Mouse (Mus musculus): ENCODE measurements at regions not wholly inside any gene's neighbourhood (a gene's known extent, or its start where the extent isn't known, plus 50 kb on each side); places are given as distances from the start of the nearest gene placed in this dataset.
A peak's percentile ranks its signal among the peaks of the same experiment; 100 is the strongest.

GRCm38 (mm10) chr1:13938344-13938743, 2154.8 kb downstream of the 4930444P10Rik start:
- no peak for DNase-seq

GRCm38 (mm10) chr1:13935938-13936491, 2157.1 kb downstream of the 4930444P10Rik start:
- no peak for DNase-seq

- DNase-seq, result no peak
Measured at GRCm38 (mm10) chr1:13928679-13929078, 2164.4 kb downstream of the 4930444P10Rik start.

DNA sequence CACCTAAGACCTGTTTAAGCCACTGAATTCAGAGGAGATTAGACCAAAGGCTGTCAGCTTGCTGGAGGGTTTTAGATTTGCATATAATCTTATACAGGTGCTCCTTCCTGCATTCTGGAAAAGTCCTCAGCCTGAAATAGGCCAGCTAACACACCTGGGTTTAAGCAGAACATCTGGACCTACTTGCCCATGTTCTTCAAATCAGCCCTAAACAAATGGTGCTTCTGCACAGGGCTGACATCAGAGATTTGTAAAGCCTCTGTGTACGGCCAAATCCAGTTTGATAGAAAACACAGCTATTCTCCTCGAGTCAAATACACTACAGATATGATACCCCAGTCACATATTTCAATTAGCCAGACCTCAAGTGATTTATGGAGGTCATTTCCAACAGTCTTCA, 2165.2 kb downstream of the 4930444P10Rik start:
- DNase-seq, result no peak

DNA sequence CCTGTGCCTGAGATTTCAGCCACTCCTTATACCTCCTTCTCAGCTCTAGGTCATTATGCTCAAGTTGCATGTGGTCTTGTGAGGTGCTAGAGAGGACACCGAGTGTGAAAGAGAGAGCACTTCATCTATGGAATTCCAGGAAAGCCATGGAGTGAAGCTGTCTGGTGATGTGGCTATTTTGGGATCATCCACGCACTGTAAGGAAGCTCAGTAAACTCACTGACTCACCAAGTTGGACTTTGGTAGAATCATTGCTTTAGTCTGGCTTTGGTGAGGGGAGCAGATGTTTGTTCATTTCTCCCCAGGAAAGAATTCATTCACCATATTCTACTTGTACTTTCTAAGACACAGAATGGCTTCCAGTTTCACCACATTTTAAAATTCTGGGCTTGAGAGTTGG, 2167.1 kb downstream of the 4930444P10Rik start:
- DNase-seq, result no peak

- no peak for DNase-seq
Measured at GRCm38 (mm10) chr1:13915216-13915615, 2177.9 kb downstream of the 4930444P10Rik start.

- DNase-seq, result no peak
Measured at GRCm38 (mm10) chr1:13879126-13879525, 2214.0 kb downstream of the 4930444P10Rik start.

DNA sequence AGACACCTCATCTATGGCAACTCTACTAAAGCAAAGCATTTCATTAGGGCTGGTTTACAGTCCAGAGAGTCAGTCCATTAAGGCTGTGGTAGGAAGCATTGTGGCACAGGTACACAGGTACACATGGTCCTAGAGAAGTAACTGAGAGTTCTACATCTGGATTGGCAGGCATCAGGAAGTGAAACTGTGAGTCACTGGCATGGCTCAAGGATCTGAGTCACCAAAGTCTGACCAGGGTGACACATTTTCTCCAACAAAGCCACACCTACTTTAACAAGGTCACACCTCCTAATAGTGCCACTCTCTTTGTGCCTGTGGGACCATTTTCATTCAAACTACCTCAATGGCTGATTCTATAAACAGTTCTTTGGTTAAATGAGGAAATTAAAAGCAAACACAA, 2219.2 kb downstream of the 4930444P10Rik start:
- no peak for DNase-seq

DNA sequence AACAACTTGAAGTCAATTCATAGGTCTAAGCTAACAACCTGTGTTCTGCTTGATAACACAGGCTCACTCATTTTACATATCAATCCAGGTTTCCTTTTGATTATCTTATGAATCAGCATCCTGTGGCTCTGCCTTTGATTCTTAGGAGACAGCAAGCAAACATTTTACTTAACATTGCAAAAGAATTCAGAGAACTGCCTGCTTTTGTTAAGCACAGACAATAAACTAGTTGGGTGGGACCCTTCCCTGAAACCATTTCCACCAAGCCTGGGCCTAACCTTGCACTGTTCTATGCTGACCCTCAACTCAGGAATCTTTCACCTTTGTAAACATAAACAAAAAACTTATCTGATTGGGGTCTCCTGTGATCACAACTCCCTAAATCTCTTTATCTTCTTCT, 2220.6 kb downstream of the 4930444P10Rik start:
- DNase-seq, result no peak

GRCm38 (mm10) chr1:13870631-13871286, 2222.4 kb downstream of the 4930444P10Rik start:
- DNase-seq, result no peak

DNA sequence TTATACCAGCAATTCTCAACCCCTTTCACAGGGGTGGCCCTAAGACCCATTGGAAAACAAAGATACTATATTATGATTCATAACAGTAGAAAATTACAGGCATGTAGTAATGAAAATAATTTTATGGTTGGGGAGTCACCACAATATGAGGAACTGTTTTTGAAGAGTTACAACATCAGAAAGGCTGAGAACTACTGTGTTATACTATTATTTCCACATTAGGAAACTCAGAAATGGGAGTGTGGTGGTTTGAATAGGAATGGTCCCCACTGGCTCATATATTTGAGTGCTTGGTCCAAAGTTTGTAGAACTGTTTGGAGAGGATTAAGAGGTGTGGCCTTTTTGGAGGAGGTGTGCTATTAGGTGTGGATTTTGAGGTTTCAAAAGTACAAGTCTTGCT, 2227.4 kb downstream of the 4930444P10Rik start:
- DNase-seq, result no peak

DNA sequence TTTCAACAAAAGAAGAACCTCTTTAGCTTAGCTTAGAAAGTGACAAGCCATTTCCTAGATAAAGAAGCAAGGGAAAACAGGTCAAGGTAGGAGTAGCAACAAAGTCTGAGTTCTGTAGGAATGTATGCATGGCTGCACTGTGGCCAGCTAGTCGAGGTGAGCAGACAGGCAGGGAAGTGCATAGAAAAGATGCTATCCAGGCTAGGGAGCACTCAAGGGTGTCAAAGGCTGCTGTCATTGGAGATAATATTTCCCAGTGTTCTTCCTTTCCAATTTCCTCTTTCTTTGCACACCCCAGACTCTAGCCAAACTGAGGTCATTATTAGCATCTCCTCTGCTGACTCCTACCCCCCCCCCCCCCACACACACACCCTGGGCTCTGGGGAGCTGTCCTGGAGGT, 2229.4 kb downstream of the 4930444P10Rik start:
- DNase-seq, result no peak

- DNase-seq, result peak in 1 of 2 experiments; percentile 3
Measured at GRCm38 (mm10) chr1:13861070-13861511, 2232.0 kb downstream of the 4930444P10Rik start.

DNA sequence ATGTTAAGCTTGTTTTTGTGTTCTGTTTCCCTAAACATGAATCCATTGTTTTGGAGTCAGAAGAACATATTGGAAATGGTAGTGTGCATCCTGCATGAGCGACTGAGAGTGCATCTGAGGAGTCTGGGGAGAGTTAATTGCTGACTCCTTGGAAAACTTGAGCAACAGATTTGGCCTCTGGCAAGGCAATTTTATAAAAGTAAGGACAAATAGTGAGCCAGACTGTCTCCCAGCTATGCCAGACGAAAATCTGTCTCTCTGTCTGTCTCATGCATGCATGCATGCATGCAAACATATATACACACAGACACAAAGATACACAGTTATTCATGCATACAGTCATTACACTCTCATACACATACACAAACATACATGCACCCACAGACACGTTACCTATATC, 2232.7 kb downstream of the 4930444P10Rik start:
- no peak for DNase-seq

GRCm38 (mm10) chr1:13859723-13860122, 2233.4 kb downstream of the 4930444P10Rik start:
- DNase-seq, result no peak

DNA sequence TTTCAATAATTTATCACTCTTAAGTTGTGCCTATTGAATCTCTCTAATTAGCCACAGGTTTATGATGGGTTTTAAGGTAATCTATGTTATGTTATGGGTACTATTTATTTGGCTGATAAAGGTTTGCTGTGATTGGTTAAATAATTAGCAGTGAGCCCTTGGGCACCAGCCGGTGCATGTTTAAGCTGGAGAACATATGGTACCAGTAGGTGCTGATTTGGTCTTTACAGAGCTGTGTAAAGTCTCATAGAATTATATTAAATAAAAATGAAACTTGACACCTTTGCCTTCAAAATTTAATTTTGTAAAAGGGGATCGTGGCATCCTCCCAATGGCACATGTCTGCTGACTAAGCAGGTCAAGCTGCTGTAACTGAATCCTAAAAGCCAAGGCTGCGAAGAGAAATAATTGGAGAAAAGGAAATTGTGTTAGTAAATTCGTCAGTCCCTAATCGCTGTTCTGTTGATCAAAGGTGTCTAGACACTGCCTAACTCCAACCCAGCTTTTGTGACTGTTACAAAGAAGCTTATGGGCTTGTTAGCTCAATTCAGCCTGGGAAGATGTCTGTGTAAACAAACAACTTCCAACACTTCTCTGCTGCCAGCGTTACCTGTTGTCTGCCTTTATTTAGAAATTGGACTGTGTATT, 2234.6 kb downstream of the 4930444P10Rik start:
- DNase-seq, result no peak

DNA sequence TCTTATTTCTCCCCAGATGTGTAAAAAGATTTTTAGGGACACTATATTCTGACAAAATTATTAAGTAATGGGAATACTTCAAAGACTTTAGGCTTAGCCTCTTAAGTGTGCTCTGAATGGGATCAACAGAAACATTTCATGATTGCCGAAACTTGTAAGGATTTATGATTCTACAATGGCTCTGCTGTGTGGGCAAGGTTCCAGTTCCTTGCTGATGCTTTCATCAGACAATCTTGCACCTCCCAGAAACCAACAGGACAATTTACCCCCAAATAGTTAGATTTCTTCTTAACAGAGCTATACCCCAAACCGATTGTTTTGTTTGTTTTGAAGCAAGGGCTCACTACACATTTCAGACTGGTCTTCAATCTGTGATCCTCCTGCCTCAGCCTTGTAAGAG, 2236.1 kb downstream of the 4930444P10Rik start:
- DNase-seq, result no peak

DNA sequence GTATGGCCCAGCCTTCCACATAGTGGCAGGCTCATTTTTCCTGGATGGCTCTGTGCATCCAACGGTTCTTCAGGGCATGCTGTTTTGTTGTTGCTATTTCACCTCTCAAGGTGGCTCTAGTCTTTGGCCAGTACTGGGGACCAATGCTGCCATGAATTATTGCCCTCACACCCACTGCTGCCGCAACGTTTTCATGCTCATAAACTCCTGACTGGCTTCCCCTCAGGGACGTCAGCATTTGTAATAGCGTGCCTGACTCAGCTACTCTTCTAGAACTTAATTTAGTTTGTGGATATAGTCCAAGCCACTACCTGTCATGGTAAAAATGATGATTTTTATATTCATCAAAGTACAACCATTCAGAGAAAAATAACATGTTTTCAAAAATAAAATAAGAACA, 2242.0 kb downstream of the 4930444P10Rik start:
- no peak for DNase-seq

GRCm38 (mm10) chr1:13849071-13849470, 2244.1 kb downstream of the 4930444P10Rik start:
- no peak for DNase-seq

GRCm38 (mm10) chr1:13846336-13846865, 2246.7 kb downstream of the 4930444P10Rik start:
- DNase-seq, result no peak

DNA sequence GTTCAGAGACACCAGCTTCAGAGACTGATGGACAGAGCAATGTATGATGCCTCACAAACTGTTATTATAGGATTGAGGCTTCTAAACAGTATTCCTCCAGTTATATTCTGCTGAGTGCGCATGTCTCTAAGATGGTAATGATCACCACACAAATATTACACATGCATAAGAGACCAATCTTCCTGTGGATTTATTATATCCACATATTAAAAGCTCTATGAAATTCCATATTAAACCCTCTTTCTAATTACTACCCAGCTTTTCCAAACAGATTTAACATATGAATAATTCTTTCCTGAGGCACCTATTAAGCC, 2252.9 kb downstream of the 4930444P10Rik start:
- DNase-seq, result no peak

DNA sequence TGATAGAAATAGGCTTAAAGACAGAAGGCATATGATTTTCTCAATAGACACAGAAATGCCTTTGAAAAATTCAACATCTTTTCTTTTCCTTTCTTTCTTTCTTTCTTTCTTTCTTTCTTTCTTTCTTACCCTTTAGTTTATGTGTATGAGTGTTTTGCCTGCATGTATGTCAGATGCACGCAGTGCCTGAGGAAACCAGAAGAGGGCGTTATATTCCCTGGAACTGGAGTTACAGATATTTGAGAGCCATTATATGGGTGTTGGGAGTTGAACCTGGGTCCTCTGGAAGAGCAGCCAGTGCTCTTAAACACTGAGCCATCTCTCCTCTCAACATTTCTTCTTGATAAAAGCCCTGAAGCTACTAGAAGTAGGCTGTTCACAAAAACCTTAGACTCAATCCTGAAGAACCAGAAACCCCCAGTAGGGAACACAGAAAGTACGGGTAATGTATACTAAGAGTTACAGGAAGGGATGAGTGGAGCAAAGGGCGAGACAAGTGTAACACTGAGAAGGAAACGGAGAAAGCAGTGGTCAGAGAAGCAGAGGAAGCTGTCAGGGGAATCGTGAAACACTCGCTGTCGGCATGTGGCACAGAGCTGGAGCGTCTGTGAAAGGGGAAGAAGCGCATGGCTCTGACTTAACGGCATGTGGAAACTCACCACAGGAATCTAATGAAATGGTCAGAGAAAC, 2253.4 kb downstream of the 4930444P10Rik start:
- DNase-seq, result no peak
